Mouse (Mus musculus) mouse trophoblast stem cell (cell line): ENCODE measurements around the gene Foxp1.

Source experiments
- in situ Hi-C, 2 experiments: fragments of 300-500 bp; cut with MseI, MboI; formaldehyde crosslinking; loops; 2 replicates in 1 of 2; 3 replicates in 1 of 2; pipeline ENCODE4 v1.15.1; 2025

Foxp1 gene

DNA sequence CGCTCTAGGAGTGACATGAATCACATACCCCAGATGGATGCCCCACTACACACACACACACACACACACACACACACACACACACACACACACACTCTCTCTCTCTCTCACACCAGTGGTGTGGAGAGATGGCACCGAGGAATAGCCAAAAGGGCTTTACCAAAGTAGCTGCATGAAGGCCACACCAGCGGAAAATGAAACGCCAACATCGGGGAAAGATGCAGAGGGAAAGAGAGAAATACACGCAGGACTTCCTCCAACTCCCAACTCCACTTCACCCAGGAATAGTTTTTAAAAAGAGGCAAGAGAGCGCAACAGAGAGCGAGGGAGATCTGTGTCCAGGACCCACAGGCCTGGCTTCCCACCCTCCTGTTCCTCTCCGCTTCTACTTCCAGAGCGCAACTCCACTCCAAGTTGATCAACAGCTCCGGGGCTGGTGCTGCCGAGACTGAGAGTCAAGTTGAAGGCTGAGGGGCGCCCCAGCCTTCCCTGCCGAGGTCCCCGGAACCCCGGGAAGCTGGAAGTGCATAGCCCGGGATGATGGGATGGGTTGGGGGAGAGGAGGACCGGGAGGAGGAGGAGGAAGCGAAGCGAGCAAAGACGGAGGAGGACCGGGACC lies 494.9 kb downstream of the Foxp1 start:
- in situ Hi-C loops, result no loop called here

- in situ Hi-C loops, result no loop called here
These were observed 495.6 kb downstream of the Foxp1 start for GRCm38 (mm10) chr6:99026635-99027541.

DNA sequence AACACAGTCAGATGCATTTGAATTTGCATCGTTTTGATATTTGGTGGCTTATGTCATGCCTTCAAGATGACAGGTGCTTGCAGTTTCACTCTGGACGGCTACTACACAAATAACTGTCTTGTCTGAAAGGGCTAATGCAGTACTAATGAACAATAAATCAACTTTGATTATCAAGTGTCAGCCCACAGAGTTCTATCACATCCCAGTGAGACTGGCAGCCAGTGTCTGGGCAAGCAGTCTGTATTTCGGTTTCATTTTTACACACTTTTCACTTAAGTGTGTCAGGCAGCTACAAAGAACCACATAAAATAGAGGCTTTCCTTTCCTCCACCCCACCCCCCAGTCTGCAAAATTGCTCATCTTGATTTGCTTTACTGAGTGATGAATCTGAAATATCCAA lies 496.5 kb downstream of the Foxp1 start:
- in situ Hi-C loops, result no loop called here

- in situ Hi-C loops, result no loop called here
These were observed 497.9 kb downstream of the Foxp1 start for GRCm38 (mm10) chr6:99024588-99024987.

- in situ Hi-C loops, result no loop called here
These were observed 501.7 kb downstream of the Foxp1 start for GRCm38 (mm10) chr6:99020570-99021444.

DNA sequence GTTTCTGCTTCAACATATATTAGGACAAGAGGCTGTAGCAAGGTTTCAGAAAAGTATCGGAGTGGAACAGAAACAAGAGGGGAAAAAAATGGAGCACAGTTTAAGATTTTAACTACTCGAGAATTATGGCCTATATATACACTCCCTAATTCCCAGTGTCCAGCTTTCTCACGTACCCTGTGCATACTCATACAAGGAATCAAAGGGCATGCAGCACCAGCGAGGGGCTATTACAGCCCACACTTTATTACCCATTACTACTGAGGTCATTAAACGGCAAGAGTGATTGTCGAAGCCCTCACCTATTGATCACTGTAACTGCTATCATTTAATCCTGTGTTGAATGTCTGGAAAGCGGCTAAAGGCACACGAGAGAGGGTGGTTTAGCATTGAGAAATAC lies 502.8 kb downstream of the Foxp1 start:
- in situ Hi-C loops, result no loop called here

DNA sequence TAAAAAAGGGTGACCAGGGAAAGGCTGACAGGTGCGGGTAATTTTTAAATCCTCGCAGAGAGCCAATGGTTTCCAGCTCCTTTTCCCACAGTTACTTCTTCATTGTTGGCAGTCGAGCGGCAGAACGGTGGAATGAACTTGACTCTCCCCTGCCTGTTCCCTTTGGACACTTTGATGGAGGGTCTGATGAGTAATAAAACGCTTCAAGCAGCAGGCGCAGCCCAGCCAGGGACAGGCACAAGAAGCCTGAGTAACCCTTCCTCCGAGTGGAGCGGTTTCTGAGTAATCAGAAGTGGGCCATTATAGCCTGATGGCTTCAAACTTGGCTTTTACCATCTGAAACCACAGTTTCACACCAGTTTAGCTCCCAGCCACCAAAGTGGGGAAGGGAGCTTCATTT lies 503.3 kb downstream of the Foxp1 start:
- in situ Hi-C loops, result no loop called here

DNA sequence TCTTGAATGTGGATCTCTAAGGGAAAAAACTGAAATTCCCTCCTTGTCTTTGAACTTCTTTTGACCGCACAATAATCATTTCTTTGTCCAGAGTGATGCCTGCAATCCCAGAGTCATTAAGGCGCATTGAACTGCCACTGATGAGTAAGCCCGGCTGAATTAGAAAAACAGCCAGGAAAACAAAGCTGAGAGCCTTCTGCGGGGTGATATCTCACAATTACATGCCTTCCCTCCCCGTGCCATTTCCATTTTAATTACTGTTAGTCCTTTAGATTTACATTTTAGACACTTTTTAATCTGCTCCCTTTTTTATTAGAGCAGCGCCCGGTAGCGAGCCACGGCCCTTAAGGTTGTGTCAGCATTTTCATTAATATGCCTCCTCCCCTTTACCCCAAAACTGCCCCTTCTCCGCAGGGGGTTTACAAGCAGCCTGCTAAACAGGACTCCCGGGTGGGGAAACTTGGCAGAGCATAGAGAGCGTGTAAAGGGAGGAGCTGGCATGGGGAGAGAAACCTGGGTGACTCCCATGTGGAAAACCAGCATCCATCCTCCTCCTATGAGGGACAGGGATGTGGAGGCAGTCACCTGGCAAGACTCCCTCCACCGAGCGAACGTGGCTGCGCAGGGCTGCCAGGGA lies 508.5 kb downstream of the Foxp1 start:
- in situ Hi-C loops, result no loop called here

DNA sequence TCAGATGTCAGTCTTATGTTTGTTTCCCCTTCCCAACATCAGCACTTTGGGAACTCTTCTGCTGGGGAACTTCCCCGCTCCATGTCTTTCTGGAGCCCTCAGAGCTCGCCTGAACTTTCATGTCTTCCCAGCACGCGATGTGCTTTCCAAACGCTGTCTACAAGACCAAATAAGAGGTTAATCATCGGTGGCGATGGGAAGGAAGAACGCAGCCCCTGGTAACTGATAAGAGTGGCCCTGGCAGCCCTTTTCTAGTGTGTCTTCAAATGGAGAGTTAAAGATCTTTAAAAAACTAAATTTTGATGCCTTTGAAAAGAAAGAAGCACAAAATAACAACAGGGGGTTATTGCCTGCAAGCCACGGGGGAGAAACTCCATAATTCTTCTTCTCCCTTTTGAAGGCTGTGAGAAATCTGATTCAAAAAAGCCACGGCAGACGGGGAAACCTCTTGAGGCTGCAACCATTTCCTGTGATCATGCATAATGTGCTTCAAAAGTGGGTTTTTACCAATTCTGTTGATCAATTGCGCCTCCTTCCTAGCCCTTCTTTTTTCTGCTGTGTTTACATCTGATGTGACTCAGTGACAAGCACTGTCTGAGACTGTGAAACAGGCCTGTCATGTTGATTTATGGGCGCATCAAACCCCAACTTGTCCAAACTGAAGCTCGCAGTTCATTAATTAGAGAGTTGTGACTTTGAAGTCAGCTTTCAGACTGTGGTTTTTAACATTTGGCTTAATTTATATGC lies 509.2 kb downstream of the Foxp1 start:
- in situ Hi-C loops, result no loop called here

GRCm38 (mm10) chr6:99011895-99012584 lies 510.5 kb downstream of the Foxp1 start:
- in situ Hi-C loops, result no loop called here

DNA sequence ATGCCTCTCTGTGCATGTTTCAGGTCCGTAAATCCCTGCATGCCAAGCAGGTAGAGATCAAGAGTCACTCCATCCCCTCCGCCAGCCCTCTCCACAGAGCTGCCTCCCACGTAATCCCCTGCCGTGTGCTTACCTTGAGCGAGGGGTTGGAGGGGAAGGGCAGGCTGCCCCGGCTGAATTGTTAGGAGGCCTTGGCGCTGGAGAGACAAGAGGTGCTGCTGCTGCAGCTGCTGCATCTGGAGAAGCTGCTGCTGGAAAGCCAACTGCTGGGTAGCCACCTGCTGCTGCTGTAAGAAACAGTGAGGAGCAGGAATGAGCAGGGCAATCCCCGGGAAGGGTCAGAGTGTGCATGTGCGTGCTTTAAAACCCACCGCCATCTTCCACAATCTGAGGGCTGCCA lies 512.8 kb downstream of the Foxp1 start:
- in situ Hi-C loops, result no loop called here

DNA sequence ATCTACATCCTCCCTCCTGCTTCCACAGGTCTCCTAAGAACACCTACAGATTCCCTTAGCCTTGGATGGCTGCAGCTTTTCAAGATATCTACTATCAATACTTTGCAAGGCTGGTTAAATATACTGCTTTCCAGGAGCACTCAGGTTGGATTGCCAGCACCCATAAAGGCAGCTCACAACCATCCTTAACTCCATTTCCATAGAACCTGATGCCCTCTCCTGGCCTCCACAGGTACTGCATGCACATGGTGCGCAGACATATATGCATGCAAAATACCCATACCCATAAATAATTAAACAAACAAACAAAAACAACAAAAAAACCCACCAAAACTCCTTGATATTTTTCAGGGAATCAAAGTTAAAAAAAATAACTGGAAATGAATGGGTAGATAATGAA lies 514.0 kb downstream of the Foxp1 start:
- in situ Hi-C loops, result no loop called here

- in situ Hi-C loops, result no loop called here
These were observed 515.0 kb downstream of the Foxp1 start for GRCm38 (mm10) chr6:99007542-99007941.

- in situ Hi-C loops, result no loop called here
These were observed 518.1 kb downstream of the Foxp1 start for GRCm38 (mm10) chr6:99004255-99004997.

DNA sequence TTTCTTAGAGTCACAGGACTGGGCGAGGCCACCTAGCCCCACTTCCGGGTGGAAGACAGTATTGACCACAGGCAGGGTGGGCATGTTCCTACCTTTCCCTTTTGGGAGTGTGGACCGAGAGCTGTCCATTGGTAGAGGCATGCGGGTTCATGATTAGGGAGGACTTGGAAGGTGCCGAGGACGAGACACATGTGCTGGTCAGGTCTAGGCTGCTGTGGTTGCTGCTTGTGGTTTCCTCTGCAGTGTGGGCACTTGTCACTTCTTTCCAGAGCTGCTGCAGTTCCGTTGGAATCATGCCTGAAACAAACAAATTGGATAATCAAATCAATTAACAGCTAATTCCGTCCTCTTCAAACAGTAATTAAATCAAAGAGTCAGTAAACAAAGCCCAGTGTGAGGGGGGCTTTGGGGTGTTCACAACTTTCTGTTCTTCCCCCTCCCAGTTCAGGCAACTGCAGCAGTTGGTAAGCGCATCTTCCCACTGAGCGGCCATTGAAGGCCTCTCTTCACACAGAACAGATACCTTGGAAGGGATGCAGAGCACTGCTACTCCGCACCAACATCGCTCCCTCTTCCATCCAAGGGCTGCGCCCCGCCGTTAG lies 519.3 kb downstream of the Foxp1 start:
- in situ Hi-C loops, result no loop called here

- in situ Hi-C loops, result no loop called here
These were observed 520.9 kb downstream of the Foxp1 start for GRCm38 (mm10) chr6:99001637-99002036.

DNA sequence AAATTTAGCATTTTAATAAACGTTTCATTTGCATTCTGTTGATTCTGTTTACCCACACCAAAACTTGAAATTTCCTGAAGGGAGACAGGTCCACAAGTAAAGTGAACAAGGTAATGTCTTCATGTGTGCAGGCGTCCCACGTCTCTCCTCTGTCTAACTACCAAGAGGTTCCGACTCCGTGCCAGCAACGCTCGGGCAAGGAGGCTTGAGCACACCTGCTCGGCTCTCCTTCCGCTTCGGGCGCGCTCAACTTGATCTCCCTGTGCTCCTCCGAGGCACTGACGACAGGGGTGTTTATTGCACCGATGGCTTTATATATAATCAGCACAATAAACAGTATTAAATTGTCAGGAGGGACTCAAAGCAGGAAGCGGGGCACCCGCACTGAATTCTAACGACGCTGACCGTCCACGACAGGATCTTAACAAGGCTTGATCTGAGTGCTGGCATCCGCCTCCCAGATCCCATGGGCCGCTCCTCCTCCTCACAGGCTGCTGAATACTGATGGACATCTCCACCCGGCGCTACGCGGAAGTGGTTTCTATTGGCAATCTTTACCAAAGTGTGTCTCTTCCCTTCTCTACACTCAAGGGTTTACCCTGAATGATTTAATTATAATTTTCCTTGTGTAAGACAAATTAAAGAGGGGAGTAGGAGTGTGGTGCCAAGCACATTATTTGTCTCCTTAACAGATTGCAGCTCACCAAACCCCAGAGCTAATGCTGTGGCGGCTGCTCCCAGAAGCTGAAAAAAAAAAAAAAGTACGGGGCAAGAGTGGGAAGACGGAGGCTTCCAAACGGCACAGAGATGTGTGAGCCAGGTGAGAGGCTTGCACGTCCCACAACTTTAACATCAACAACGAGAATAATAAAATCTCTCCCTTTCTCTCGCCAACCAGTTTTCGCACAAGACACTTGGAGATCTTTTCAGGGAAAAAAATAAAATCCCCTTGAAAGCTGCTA lies 523.3 kb downstream of the Foxp1 start:
- in situ Hi-C loops, result no loop called here

DNA sequence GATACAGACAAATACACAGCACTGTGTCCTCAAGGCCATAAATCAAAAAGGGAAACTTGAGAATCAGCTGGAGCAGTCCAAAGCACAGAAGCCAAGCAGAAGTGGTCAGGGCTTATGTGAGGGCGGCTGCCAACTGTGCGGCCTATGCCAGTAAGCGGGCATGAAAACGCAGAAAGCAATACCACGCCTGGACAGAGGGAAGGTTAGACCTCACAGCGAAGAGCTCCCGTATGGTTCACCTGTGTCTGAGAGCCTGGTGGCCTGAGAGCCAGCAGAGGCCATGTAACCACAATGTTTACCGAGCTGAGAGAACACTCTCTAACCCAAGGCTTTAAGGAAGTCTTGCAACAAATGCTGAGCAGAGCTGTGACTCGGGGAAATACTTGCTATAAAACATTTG lies 524.8 kb downstream of the Foxp1 start:
- in situ Hi-C loops, result no loop called here
